Mouse (Mus musculus) fibroblast of lung, adult 2 months (primary cell): ENCODE results near the gene Sidt1.
A peak's percentile ranks its signal among the peaks of the same experiment; 100 is the strongest.

ENCODE experiments used
- DNase-seq: peaks from one replicate; pipeline ENCODE4 v3.0.0-alpha.2; 2011; ENCODE audit warnings: low read depth

The Sidt1 gene

GRCm38 (mm10) chr16:44332861-44333284 is at the start of gene Sidt1:
Gene Sidt1, minus strand, starts transcription at chr16:44333196.
- no peak for DNase-seq

- DNase-seq: no peak
Measured at GRCm38 (mm10) chr16:44381578-44381977, 48.6 kb upstream of the Sidt1 start.

- no peak for DNase-seq
Measured at GRCm38 (mm10) chr16:44380006-44380405, 47.0 kb upstream of the Sidt1 start.

- DNase-seq: no peak
Measured at GRCm38 (mm10) chr16:44375459-44375858, 42.5 kb upstream of the Sidt1 start.

- DNase-seq: no peak
Measured at GRCm38 (mm10) chr16:44365522-44365921, 32.5 kb upstream of the Sidt1 start.

GRCm38 (mm10) chr16:44361921-44362890 is 29.2 kb upstream of the Sidt1 start:
- DNase-seq: no peak

GRCm38 (mm10) chr16:44357571-44358268 is 24.7 kb upstream of the Sidt1 start:
- DNase-seq: no peak

- no peak for DNase-seq
Measured at GRCm38 (mm10) chr16:44356291-44356690, 23.3 kb upstream of the Sidt1 start.

GRCm38 (mm10) chr16:44349801-44350397 is 16.9 kb upstream of the Sidt1 start:
- DNase-seq: no peak

- peak; percentile 79 for DNase-seq
Measured at GRCm38 (mm10) chr16:44347071-44347901, 14.3 kb upstream of the Sidt1 start, which contains the start of gene Spice1. Gene Spice1, plus strand, starts transcription at chr16:44347121.

- no peak for DNase-seq
Measured at GRCm38 (mm10) chr16:44337541-44337940, 4.5 kb upstream of the Sidt1 start.

- no peak for DNase-seq
Measured at GRCm38 (mm10) chr16:44331995-44332860, 768 bp downstream of the Sidt1 start.

GRCm38 (mm10) chr16:44331671-44331994 is 1.4 kb downstream of the Sidt1 start:
- no peak for DNase-seq

GRCm38 (mm10) chr16:44331154-44331553 is 1.8 kb downstream of the Sidt1 start:
- no peak for DNase-seq

- no peak for DNase-seq
Measured at GRCm38 (mm10) chr16:44330657-44331056, 2.3 kb downstream of the Sidt1 start.

- DNase-seq: no peak
Measured at GRCm38 (mm10) chr16:44328644-44329043, 4.4 kb downstream of the Sidt1 start.

GRCm38 (mm10) chr16:44320232-44320631 is 12.8 kb downstream of the Sidt1 start:
- DNase-seq: no peak

GRCm38 (mm10) chr16:44316350-44316749 is 16.6 kb downstream of the Sidt1 start:
- no peak for DNase-seq

GRCm38 (mm10) chr16:44313422-44313821 is 19.6 kb downstream of the Sidt1 start:
- no peak for DNase-seq

GRCm38 (mm10) chr16:44305606-44306005 is 27.4 kb downstream of the Sidt1 start:
- no peak for DNase-seq

GRCm38 (mm10) chr16:44303822-44304221 is 29.2 kb downstream of the Sidt1 start:
- DNase-seq: no peak
